Mouse (Mus musculus): Measurements from ENCODE around the gene Gm9611. TPM values are rescaled to one million over a fixed set of nuclear protein-coding genes. Genes with fewer than 3 reads are reported as not detected.
"Not testable (repeated sequence)": the region's sequence is repeated elsewhere in the genome, so short reads cannot be mapped to it uniquely, and the experiment has no call there.

Gm9611 gene
- not detected for total RNA-seq (2021)
- long read RNA-seq, experiment 1, result 0 reads
- long read RNA-seq, experiment 2, result 0 reads

- not testable (repeated sequence) for DNase-seq (ENCODE audit: low spot score in 2 of 2)
These were observed at the start of gene Gm9611 for GRCm38 (mm10) chr14:42297258-42297657. Gm9611 (minus strand) TSS chr14:42297358.

- not testable (repeated sequence) for DNase-seq (ENCODE audit: low spot score in 2 of 2)
These were observed 12.8 kb upstream of the Gm9611 start, which contains the start of gene Gm7995 for GRCm38 (mm10) chr14:42309910-42310309. Gm7995 (plus strand) TSS chr14:42310210.

- DNase-seq (ENCODE audit: low spot score in 2 of 2), result not testable (repeated sequence)
These were observed 37.2 kb downstream of the Gm9611 start, which contains the start of gene Gm17026 for GRCm38 (mm10) chr14:42259948-42260347. Gm17026 (minus strand) TSS chr14:42260048.

Small RNA genes within 50 kb of the gene (microRNA-seq; reads per million reads assigned to microRNA genes)
- gene Gm25208 (not detected), gene Gm25892 (not detected)

Other genes with a start within 250 kb of the Gm9611 start
- gene Gm7951, start 180.0 kb downstream of the Gm9611 start, total RNA-seq (2021), result not detected
- gene Gm17027, start 134.7 kb downstream of the Gm9611 start, total RNA-seq (2021), result not detected
- gene Gm3573, start 106.6 kb downstream of the Gm9611 start, total RNA-seq (2021), result not detected
- gene Gm17026, start 37.3 kb downstream of the Gm9611 start, total RNA-seq (2021), result not detected
- gene Gm7995, start 12.9 kb upstream of the Gm9611 start, total RNA-seq (2021), result not detected
- gene Gm8005, start 142.3 kb upstream of the Gm9611 start, total RNA-seq (2021), result not detected
- not detected for gene Gm8011, start 166.5 kb upstream of the Gm9611 start, total RNA-seq (2021)
- not detected for gene Gm8020, start 205.0 kb upstream of the Gm9611 start, total RNA-seq (2021)
- gene Gm8024, start 226.9 kb upstream of the Gm9611 start, total RNA-seq (2021), result not detected

All from adrenal gland, postnatal 4 days (tissue).